Mouse (Mus musculus): ENCODE results near the gene Egfl6.

Egfl6 gene

DNA sequence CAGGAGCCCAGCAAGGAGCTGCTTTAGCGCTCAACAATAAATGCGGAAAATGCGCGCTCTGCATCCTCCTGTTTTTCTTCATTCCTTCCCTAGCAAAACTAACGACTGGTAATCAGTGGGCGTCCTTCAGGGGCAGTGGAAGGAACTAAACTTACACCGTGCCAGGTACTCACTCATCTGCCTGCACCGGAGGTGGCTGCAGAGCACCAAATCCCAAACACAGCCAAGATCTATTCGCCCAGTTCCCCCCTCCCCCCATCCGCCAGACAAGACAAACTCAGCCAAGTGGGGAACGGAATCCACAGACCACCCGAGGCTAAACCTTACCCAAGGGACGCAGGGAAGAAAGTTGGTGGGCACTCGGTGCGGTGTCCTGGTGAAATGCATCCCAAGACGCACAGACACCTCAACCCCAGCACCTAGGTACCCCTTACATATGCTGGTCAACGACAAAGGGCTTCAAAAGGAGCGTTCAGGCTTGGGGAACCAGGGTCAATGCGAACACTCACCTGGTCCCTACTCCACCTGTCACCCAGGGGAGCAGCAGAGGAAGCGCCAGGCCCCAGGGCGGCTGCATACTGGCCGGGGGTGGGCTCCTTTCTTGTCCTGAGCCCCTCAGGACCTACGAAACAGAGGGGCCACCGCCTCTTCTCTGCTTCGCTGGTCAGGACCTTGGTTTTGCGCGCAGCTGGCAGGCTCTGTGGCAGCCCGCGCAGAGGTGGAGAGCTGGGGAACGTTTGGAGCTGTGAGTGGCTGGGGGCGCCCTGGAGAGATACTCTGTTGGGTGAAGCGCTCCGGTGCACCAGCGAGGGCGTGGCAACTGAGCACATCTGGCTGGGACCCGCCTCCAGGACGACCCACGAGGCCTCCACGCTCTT is at the start of gene Egfl6:
Gene Egfl6 (minus strand): TSS at position 774 of the 878 bp plus-strand sequence.
- DNase-seq (ENCODE audit: low spot score in 2 of 2) = no peak

DNA sequence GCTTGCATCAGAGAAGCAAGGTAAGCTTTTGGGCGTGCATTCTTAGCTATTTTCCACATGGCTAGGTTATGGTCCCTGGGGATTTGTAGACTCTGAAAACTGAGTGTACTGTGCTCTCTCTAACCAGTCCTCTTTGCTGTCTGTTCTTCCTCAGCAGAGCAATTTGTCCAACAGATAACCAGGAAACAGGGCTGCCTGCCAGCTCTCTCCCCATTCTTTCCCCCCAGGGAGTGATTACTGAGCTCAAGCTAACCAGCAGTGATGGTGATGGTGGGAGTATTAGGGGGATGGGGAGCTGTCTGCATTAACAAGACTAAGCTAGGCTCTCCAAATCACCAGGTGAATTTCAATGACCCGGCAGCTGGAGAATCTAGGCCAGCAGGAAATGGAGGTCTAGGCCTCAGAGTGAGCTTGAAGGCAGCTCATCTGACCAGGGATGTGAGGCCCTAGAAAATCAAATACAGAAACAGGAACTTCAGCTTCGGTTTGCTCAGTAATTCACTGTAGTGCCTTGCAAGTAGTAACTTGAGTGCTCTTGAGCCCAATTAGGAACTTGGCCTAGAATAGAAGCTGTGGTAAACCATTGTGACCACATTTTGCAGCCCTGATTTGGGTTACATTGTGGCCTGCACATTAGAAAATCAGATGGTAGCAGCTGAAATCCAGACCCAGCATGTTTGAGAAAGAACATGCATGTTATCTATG is 41.5 kb upstream of the Egfl6 start:
- no peak for DNase-seq (ENCODE audit: low spot score in 2 of 2)

- DNase-seq (ENCODE audit: low spot score in 2 of 2) = no peak
Measured at GRCm38 (mm10) chrX:166626174-166626573, 40.7 kb upstream of the Egfl6 start.

DNA sequence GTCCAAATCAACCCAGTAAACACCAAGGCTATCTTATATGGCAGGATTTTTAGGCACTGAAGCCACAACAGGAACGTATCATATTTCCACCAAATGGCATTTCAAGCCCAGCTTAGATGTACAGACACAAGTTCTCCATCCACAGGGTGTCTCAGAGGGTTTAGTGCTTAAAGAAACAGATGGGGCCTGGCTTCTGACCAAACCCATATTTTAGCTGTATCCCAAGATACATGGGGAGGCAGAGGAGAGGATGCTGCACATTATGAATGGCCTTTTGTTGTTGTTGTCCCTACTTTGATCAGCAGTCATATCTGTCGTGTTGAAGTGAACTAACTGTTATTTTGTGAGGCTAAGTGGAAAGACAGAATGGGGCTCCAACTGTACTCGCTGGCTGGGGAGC is 37.7 kb upstream of the Egfl6 start:
- no peak for DNase-seq (ENCODE audit: low spot score in 2 of 2)

DNA sequence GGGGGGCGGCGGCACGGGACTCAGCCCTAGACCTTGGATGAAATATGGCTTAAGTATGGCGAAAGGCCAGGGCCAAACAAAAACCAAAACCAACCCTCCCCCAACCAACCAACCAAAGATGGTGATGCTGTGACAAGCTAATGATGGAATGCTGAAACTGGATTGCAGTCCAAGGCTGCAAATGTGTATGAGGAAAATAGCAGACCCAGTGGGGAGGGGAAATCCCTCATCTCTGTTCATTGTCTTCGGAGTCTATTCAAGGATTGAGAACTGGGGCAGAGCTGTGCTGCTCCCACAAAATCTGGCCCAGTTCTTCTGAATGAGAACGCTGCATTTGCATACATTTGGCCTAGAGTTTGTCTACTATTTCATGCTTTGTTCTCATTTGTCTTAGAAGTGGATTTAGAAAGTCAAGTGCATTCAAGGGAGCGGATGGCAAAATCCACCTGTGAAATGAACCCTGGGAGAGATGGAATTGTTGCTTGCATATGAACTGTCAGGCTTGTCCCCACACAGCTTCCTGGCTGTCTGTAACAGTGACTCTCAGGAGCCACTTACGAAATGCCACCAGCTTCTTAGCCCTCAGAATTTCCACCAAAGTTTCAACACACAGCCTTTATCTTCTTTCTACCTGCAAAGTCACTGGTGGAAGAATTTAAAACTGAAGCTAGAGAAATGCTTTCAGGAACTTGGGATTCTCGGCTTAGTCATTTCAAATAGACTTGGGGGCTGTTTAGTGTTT is 36.2 kb upstream of the Egfl6 start:
- DNase-seq (ENCODE audit: low spot score in 2 of 2) = no peak

DNA sequence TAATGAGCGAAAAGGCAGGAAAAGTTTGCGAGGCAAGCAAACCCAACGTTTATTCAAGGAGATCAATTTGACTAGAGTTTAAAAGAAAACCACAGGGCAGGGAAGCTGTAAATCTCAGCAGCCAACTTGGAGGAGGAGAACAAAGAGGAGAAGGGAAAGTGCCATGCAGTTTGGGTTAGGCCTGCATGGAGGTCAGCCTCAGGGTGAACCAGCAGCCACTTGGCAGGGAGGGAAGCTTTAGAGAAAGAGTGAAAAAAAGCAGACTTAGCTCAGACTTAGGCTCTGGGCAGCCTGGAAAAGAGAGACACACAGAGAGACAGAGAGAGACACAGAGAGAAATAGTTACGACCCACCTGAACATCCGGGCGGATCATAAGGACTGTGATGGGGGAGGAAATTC is 35.4 kb upstream of the Egfl6 start:
- DNase-seq (ENCODE audit: low spot score in 2 of 2) = no peak

DNA sequence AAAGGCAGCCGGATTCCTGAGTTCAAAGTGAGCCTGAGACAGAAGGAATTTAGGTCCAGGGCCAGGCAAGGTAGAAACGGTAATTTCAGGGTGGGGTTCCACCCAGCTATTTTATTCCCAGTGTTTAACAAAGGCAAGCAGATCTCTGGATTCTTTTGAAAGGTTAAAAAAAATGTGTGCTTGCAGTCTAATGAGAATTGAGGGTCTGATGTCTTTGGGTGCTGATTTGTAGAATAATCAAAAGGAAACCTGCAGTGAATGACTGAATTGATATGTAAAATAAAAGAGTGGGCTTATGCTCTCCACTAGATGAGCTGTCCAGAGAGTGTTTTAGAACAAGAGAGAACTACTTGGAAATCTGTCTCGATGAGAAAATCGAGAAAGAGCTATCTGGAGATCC is 33.6 kb upstream of the Egfl6 start:
- DNase-seq (ENCODE audit: low spot score in 2 of 2) = no peak

DNA sequence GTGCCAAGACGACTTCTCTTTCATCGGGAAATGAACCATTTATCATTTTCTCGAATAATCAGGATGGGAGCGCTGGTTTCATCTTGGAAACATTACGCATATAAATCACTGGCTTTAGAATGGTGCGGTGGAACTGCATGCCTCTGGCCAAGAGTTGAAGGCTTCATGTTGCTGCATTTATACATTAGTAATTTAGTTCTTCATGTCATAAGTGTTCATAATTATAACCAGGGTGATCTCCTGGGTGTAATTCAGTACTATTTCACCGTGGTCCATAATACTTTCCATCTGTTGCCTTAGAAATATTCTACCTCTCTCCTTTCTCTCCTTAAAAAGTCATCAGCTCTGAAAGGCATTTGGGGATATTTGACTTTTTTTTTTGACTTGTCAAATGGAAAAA is 29.7 kb upstream of the Egfl6 start:
- no peak for DNase-seq (ENCODE audit: low spot score in 2 of 2)

GRCm38 (mm10) chrX:166576111-166576510 is 9.4 kb downstream of the Egfl6 start:
- DNase-seq (ENCODE audit: low spot score in 2 of 2) = no peak

- no peak for DNase-seq (ENCODE audit: low spot score in 2 of 2)
Measured at GRCm38 (mm10) chrX:166565983-166566382, 19.5 kb downstream of the Egfl6 start.

DNA sequence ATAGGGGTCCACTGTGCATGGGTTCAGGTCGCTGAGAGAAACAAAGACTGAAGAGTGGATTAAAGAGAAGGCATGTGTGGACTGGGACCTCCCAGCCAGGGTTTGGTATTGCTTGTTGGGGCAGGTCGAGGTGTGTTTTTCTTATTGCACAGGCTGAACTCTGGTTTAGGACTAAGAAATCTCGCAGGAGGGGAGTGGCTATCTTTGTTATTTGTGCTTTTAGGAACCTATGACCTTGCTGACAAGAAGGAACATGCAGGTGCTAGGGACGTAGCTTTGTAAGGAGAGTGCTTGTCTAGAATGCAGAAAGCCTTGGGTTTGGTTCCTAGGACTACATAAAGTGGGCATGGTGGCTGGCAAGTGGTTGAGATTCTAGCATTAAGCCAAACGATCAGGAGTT is 20.1 kb downstream of the Egfl6 start:
- peak; percentile 13 to 36 for DNase-seq (ENCODE audit: low spot score in 2 of 2)

DNA sequence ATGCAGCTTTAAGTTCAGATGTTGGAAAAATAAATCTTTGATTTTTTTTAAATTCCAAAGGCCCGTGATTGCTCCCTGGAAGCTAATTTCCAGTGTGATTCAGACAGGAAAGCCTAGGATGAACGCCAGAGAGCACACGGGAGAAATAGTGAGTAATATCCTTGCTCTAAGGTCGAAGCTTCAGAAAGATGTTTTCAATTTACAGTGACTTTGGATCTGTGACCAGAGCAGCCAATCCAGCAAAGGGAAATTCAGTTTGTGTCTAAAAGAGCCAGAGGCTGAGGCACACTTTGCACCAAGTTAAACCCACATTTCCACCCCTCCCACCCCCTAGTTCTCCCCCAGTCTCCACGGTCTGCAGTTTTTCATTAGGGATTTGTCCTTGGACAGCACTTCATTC is 20.6 kb downstream of the Egfl6 start:
- DNase-seq (ENCODE audit: low spot score in 2 of 2) = no peak

DNA sequence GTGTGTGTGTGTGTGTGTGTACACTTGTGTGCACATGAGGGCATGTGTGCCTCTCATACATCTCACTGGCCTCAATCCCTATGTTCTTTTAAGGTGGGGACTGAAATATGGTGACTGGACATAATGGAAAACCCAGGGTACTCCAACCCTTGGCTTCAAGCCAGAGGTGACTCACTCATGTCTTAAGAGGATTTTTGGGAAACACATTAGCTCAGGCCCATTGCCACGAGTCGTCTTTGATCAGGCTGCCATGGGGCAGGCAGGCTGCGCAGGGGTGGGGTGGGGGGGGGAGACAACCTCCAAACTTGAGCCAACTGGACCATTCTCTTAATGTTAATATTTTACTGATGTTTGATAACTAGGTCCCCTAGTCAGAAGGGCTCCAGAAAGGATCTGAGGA is 26.2 kb downstream of the Egfl6 start:
- DNase-seq (ENCODE audit: low spot score in 2 of 2) = no peak

GRCm38 (mm10) chrX:166552355-166552754 is 33.2 kb downstream of the Egfl6 start:
- no peak for DNase-seq (ENCODE audit: low spot score in 2 of 2)

- DNase-seq (ENCODE audit: low spot score in 2 of 2) = no peak
Measured at GRCm38 (mm10) chrX:166546495-166546894, 39.0 kb downstream of the Egfl6 start.

GRCm38 (mm10) chrX:166535138-166535537 is 50.4 kb downstream of the Egfl6 start:
- DNase-seq (ENCODE audit: low spot score in 2 of 2) = no peak

- no peak for DNase-seq (ENCODE audit: low spot score in 2 of 2)
Measured at GRCm38 (mm10) chrX:166533432-166533831, 52.1 kb downstream of the Egfl6 start.

GRCm38 (mm10) chrX:166531671-166532070 is 53.8 kb downstream of the Egfl6 start:
- DNase-seq (ENCODE audit: low spot score in 2 of 2) = no peak

- DNase-seq (ENCODE audit: low spot score in 2 of 2) = no peak
Measured at GRCm38 (mm10) chrX:166528126-166528525, 57.4 kb downstream of the Egfl6 start.

DNA sequence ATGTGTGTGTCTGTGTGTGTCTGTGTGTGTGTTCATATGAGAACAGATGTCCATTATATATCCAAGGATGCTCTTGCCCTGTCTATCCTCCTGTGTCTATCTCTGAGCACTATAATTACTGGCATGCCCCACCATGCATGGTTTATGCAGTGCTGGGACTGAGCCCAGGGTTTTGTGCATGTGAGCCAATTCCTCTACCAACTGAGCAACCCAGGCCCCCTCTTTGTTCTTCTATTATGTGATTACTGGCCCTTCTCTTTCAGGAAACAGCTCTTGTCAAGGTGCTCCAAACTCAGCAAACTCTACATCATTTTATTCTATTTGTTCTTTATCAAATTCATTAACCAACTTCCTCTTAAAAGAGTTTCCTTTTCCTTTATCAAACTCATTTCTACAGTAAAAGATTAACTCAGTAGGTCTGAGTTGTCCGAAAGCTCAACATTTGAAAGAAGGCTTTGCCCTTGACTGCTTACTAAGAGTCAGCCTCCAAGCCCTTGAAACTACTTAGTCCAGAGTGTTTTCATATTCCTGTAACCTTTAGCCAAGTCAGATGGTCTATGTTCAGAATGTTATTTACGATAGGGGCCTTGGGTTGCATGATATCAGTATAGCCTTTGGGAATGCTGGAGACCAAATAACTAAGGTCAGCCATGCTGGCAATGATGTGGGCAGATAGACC is 59.7 kb downstream of the Egfl6 start:
- DNase-seq (ENCODE audit: low spot score in 2 of 2) = no peak

DNA sequence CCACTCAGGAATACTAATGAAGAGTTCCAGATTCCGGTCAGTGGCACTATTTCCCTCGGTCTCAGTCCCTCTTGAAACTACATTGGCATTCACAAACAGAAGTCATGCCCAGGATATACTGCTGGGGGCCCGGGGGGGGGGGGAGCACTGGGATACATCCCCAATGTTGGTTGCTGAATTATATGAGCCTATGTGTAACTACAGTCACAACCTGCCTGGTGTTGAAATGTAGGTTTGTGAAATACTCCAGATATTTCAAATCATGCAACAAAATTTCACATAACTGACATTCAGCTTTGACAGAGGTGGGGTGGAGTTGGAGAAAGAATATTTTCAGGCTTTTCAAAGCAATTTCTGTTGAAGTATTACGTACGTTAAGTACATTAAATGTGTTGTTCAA is 64.7 kb downstream of the Egfl6 start:
- DNase-seq (ENCODE audit: low spot score in 2 of 2) = no peak

DNA sequence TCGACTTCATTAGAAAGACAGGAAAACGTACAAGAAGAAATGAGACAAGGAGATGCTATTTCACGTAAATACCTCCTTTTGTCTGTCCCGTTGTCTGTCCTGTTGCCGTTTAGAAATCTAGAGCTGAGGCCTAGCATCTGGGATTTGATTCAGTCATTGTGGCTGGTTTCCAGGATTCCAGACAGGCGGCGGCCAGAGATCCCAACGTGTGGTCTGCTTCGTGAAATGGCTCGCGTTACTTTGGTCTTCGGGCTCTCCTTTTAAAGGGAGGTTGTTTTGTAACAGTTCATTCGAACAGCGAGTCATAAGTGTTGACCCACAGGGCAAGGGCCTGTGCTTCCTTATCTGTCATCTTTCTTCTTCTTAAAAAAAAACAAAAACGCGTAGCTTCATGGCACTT is 67.2 kb downstream of the Egfl6 start, which contains the start of gene Tceanc:
Gene Tceanc (minus strand): TSS at position 223 of the 400 bp plus-strand sequence.
- DNase-seq (ENCODE audit: low spot score in 2 of 2) = no peak
